Mouse (Mus musculus) neural tube, embryonic 12.5 days (tissue): ENCODE results near the gene Klhl8. TPM values are rescaled to one million over a fixed set of nuclear protein-coding genes. Genes with fewer than 3 reads are reported as not detected.
A peak's percentile ranks its signal among the peaks of the same experiment; 100 is the strongest.

Experiments used
- ATAC-seq: fragments of 200-750 bp; cut with Nextera tagmentation; 2 replicates; pipeline ENCODE4 v1.8.0; 2017; ENCODE audit warnings: low read depth, mild to moderate bottlenecking, moderate TSS enrichment, moderate library complexity; ENCODE audit not compliant: low FRiP score
- H3K27ac ChIP-seq: fragments of 300-500 bp; sonication (generic); 2 replicates; pipeline ENCODE4 v1.5.1; 2016
- H3K27me3 ChIP-seq: fragments of 300-500 bp; sonication (generic); replicated peaks from 2 replicates; pipeline ENCODE4 v1.6.1; 2016; ENCODE audit warnings: mild to moderate bottlenecking
- H3K36me3 ChIP-seq: fragments of 300-500 bp; sonication (generic); 2 replicates; pipeline ENCODE4 v1.6.1; 2016; ENCODE audit warnings: mild to moderate bottlenecking
- H3K4me1 ChIP-seq: fragments of 300-500 bp; sonication (generic); 2 replicates; pipeline ENCODE4 v1.6.1; 2016
- H3K4me2 ChIP-seq: fragments of 300-500 bp; sonication (generic); replicated peaks from 2 replicates; pipeline ENCODE4 v1.6.1; 2016; ENCODE audit warnings: mild to moderate bottlenecking
- H3K4me3 ChIP-seq: fragments of 300-500 bp; sonication (generic); 2 replicates; pipeline ENCODE4 v1.5.1; 2016
- H3K9ac ChIP-seq: fragments of 300-500 bp; sonication (generic); 2 replicates; pipeline ENCODE4 v1.6.1; 2016; ENCODE audit warnings: mild to moderate bottlenecking
- H3K9me3 ChIP-seq: fragments of 300-500 bp; sonication (generic); 2 replicates; pipeline ENCODE4 v1.6.1; 2016; ENCODE audit warnings: mild to moderate bottlenecking
- WGBS: fragments of 180-500 bp; shearing (Covaris S2); methylation state at CpG from one replicate; pipeline ENCODE4 v1.1.7; 2016; 5-methylcytosine and 5-hydroxymethylcytosine counted together
- polyA plus RNA-seq: library from polyadenylated mRNA; unstranded; fragments of >200 nt; fragmentation: Nextera tagmentation; extraction: Ambion mirVana; gene quantifications from 2 replicates; pipeline ENCODE4 v1.2.1, GENCODE M21; 2016

Klhl8 gene
- polyA plus RNA-seq, 1 experiment from 2014 or later = 21.1 TPM

DNA sequence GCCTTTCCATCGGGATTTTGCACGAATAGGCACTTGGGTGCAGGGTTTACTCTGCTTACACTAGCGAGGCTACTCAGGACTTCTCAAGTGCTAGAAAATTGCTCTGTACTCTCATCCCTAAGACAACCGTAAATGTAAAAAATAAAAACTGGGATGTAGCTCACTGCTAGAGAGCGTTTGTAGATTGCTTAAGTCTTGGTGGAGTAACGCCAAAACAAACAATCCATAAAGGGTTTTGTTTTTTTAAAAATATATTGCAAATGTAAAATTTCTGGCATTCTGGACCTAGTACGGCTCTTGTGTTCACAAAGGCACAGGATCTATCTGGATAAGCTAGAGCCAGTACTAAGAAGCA lies 17.1 kb upstream of the Klhl8 start:
- H3K27ac ChIP-seq = no peak overlapping the region
- no peaks in the 10 kb centered on the region for H3K36me3 ChIP-seq
- H3K9me3 ChIP-seq = peaks cover 4% of the 10 kb centered on the region; the same call in 1 of the 2 replicates
- 88% methylated on average over 7 of the region's 7 CpGs for WGBS
- no peak for ATAC-seq
- peaks cover 11% of the 10 kb centered on the region; the same call in 1 of the 2 replicates for H3K27me3 ChIP-seq
- H3K9ac ChIP-seq = no peak overlapping the region
- H3K4me1 ChIP-seq = no peaks in the 10 kb centered on the region; the same call in 1 of the 2 replicates
- no peak overlapping the region for H3K4me3 ChIP-seq
- H3K4me2 ChIP-seq = peak overlapping the region; percentile 49; the same call in 1 of the 2 replicates

DNA sequence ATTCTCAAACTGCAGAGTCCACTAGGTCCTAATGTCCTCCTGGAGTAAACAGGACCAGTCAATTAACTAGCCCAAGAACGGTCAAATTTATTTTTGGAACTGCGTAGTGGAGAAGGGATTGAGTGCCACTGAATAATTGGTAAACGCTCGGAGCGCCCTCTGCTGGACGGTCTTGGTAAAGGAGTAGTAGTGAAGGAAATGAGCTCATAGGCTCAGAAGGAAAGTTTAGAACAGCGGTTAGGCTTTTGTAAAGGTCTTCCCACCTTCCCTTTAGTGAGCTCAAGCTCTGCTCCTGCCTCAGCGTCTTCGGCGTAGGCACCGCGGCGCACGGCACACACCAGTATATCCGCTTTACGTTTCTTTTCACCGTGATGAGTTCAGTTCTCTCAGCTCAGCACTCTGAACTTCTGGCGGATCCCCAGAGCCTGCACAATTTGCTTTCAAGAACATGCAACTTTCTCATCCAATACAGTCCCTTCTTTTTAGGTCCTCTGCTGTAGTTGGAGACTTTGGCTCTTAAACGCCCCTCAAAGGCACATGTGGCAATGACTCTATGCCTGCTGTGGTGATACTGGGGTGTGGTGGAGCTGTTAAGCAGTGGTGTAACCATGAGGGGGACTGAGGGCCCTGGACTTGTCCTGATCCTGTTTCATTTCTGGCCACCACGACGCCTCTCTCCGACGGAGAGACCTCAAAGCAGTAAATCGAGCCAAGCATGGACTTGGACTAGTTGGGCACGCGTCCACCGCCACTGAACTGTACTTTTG lies 16.6 kb upstream of the Klhl8 start:
- Histone ChIP-seq H3K9me3 (no peaks in the 10 kb centered on the region), H3K4me1 (no peaks in the 10 kb centered on the region; the same call in 1 of the 2 replicates), H3K9ac (no peak overlapping the region), H3K4me3 (no peak overlapping the region), H3K27me3 (peaks cover 9% of the 10 kb centered on the region; the same call in 1 of the 2 replicates), H3K36me3 (no peaks in the 10 kb centered on the region), H3K4me2 (peak overlapping the region; percentile 49), H3K27ac (no peak overlapping the region)
- WGBS = 30% methylated on average over 27 of the region's 27 CpGs
- ATAC-seq = peak; percentile 68; the same call in 1 of the 2 replicates

DNA sequence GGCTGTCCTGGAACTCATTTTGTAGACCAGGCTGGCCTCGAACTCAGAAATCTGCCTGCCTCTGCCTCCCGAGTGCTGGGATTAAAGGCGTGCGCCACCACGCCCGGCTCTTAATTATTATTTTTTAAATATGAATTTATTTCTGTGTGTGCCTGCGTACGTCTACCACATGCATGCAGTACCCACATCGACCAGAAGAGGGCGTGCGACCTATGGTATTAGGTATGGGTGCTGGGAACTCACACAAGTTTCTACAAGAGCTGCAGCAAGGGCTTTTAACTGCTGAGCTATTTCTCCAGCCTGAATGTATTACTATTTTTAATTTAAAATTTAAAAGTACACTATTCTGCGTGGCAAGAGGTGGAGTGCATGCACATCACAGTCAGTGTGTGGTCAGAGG lies 15.3 kb upstream of the Klhl8 start:
- ATAC-seq = no peak
- 72% methylated on average over 12 of the region's 12 CpGs for WGBS
- no peak overlapping the region for H3K9ac ChIP-seq

DNA sequence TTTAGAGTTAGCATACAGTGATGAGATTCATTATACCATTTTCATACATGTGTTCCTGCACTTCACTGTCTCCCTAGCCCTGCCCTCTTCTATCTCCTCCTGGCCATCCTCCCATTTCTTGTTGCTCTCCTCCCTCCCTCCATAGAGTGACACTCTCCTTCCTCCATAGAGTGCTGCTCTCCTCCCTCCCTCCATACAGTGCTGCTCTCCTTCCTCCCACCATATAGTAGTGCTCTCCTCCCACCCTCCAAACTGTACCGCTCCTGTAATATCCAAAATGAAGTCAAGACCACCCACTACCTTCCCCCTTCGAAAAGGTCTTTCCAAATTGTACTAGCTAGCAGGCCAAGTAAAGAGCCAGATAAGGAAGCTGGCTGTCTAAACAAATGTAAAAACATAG lies 12.7 kb upstream of the Klhl8 start:
- H3K4me2 ChIP-seq = no peak overlapping the region
- WGBS = 94% methylated on average over 2 of the region's 2 CpGs
- H3K9ac ChIP-seq = no peak overlapping the region
- H3K4me3 ChIP-seq = no peak overlapping the region
- H3K36me3 ChIP-seq = no peaks in the 10 kb centered on the region
- H3K4me1 ChIP-seq = no peaks in the 10 kb centered on the region; the same call in 1 of the 2 replicates
- H3K9me3 ChIP-seq = no peaks in the 10 kb centered on the region
- H3K27ac ChIP-seq = no peak overlapping the region
- peaks cover 4% of the 10 kb centered on the region; the same call in 1 of the 2 replicates for H3K27me3 ChIP-seq
- ATAC-seq = no peak

More for the DNA sequence above, 15.3 kb upstream of the Klhl8 start:
- Histone ChIP-seq H3K36me3 (no peaks in the 10 kb centered on the region), H3K4me2 (no peak overlapping the region), H3K27ac (no peak overlapping the region), H3K4me1 (no peaks in the 10 kb centered on the region; the same call in 1 of the 2 replicates), H3K27me3 (peaks cover 9% of the 10 kb centered on the region; the same call in 1 of the 2 replicates), H3K4me3 (no peak overlapping the region), H3K9me3 (no peaks in the 10 kb centered on the region)

DNA sequence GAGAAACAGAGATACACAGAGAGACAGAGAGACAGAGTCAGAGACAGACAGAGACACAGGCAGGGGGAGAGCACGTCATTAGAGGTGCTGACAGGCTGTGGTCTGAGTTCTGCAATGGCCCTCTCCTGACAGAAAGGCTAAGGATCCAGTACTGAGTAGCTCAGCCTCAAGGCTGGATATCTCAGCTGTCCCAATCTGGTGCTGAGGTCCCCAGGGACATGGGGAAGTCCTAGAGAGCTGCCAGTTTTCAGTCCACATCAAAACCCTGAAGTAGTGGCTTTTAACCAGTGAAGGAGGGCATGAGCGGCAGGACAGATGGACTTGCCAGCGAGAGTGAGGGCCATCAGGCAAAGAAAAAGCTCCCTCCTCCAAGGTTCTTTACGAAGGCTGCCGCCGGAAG lies 12.0 kb upstream of the Klhl8 start:
- no peak overlapping the region for H3K27ac ChIP-seq
- no peaks in the 10 kb centered on the region; the same call in 1 of the 2 replicates for H3K4me1 ChIP-seq
- H3K27me3 ChIP-seq = no peaks in the 10 kb centered on the region
- no peak overlapping the region for H3K4me3 ChIP-seq
- WGBS = 73% methylated on average over 6 of the region's 6 CpGs
- no peak overlapping the region for H3K9ac ChIP-seq
- no peaks in the 10 kb centered on the region for H3K9me3 ChIP-seq
- H3K4me2 ChIP-seq = no peak overlapping the region
- H3K36me3 ChIP-seq = no peaks in the 10 kb centered on the region
- no peak for ATAC-seq

DNA sequence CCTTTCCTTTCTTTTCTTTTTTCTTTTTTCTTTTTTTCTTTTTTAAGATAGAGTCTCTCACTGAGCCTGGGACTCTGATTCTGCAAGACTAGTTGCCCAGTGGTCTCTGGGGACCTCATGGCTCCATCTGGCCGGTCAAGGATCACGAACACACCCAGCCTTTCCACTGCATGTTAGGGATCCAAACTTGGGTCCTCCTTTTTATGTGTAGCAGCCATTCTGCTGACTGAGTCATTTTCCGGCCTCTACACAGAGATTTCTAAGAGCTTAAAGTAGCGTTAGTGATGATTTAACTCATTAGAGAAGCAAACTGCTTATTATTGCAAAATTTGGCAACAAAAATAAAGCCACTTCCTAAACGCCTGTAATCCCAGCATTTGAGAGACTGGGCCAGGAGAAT lies 11.4 kb upstream of the Klhl8 start:
- no peak overlapping the region for H3K27ac ChIP-seq
- ATAC-seq = no peak
- WGBS = 80% methylated on average over 5 of the region's 5 CpGs
- no peak overlapping the region for H3K4me2 ChIP-seq
- no peaks in the 10 kb centered on the region for H3K4me1 ChIP-seq
- no peak overlapping the region for H3K9ac ChIP-seq
- no peaks in the 10 kb centered on the region for H3K9me3 ChIP-seq
- no peaks in the 10 kb centered on the region for H3K27me3 ChIP-seq
- H3K36me3 ChIP-seq = no peaks in the 10 kb centered on the region
- H3K4me3 ChIP-seq = no peak overlapping the region

DNA sequence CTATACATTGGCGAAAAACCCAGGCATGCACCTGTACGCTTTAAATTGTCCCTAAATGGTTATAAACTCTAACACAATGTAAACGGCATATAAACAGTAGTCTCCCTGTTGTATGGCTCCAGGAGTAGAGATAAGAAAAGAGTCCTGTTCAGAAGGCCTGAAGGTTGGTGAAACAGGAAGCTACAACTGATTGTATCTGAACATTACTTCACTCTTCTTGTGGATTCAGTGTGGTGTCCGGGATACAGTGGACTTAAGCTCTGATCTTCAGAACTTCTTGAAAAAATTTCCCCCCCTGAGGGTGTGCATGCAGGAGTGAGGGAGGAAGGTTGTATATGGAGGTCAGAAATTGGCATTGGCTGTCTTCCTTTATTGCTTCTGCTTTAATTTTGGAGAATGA lies 8.4 kb upstream of the Klhl8 start:
- Histone ChIP-seq H3K4me2 (no peak overlapping the region), H3K9ac (no peak overlapping the region), H3K9me3 (no peaks in the 10 kb centered on the region), H3K27me3 (no peaks in the 10 kb centered on the region), H3K4me1 (no peaks in the 10 kb centered on the region), H3K4me3 (no peak overlapping the region), H3K36me3 (no peaks in the 10 kb centered on the region), H3K27ac (no peak overlapping the region)
- ATAC-seq = no peak
- 91% methylated on average over 4 of the region's 4 CpGs for WGBS

DNA sequence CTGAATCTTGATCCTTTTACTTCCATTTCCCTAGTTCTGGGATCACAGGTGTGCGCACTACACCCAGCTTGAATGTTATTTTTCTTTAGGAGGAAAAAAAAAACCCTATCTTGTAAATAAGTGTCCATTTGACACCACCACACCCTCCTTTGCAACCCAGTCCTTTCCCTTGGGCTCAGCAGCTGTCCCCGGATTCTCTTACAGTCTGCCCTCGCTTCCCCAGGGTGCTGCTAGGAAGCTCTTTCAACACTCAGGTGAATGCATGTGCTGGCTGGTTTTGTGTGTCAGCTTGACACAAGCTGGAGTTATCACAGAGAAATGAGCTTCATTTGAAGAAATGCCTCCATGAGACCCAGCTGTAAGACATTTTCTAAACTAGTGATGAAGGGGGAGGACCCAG lies 7.2 kb upstream of the Klhl8 start:
- WGBS = 73% methylated on average over 3 of the region's 3 CpGs

DNA sequence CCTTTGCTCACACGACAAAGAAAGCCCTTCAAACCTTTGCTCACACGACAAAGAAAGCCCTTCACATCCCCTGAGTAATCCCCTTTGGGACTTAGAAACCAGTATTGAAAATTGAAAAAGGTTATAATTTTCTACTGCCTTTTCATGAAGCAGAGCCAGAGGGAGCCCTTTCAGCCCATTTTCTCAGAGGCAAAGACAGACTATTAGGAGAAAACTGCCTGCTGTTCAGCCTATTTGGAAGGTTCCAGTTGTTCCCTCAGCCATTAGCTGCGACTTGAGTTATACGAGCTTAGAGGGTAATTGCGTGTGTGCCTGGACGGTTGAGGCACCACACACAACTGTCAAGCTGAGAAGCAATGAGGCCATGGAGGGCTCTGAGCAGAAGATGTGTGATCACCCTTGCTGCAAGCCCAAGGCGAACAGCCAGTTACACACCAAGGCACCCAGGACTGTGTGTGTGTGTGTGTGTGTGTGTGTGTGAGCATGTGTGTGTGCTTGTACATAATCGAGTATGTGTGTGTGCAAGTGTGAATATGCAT lies 6.4 kb upstream of the Klhl8 start:
- H3K36me3 ChIP-seq = no peaks in the 10 kb centered on the region
- no peak for ATAC-seq
- no peak overlapping the region for H3K4me3 ChIP-seq
- H3K9ac ChIP-seq = no peak overlapping the region
- no peak overlapping the region for H3K4me2 ChIP-seq
- H3K27me3 ChIP-seq = no peaks in the 10 kb centered on the region
- H3K9me3 ChIP-seq = no peaks in the 10 kb centered on the region
- no peak overlapping the region for H3K27ac ChIP-seq
- no peaks in the 10 kb centered on the region for H3K4me1 ChIP-seq
- WGBS = 66% methylated on average over 8 of the region's 8 CpGs

More for the DNA sequence above, 7.2 kb upstream of the Klhl8 start:
- Histone ChIP-seq H3K27ac (no peak overlapping the region), H3K4me1 (no peaks in the 10 kb centered on the region), H3K36me3 (no peaks in the 10 kb centered on the region), H3K27me3 (no peaks in the 10 kb centered on the region), H3K4me2 (no peak overlapping the region), H3K4me3 (no peak overlapping the region), H3K9ac (no peak overlapping the region), H3K9me3 (no peaks in the 10 kb centered on the region)
- no peak for ATAC-seq

DNA sequence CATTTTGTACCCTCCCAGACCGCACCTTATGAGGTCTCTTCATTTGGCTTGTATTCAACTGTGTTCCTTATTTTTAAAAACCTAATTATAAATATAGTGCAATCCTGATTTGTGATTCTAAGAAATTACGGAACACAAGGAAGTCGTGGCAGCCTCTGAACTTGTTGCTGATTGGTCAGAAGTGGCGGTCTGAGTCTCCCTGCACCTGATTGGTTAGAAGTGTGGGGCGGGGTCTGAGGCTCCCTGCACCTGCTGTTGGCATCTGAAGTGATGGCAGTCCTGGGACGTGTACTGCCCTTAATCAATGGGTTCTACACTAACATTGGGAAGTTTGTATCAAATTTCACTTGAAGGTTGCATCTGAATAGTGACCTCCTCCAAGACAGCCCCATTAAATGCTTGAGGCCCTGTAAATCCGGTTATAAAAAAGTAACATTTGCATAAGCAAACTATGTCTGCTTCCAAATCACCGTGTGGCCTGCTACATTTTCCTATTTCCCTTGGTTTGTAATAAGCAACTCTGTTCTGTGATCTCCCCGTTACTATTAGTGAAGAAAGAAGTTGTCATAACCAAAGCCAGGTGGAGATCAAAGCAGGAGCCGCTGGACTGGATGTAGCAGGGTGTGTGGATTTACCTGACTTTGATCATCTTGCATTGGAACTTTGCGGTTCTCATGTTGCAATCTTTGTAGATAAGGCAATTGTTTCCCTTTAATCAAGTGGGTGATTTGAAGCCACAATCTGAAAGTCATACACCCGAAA lies 5.7 kb upstream of the Klhl8 start:
- Histone ChIP-seq H3K27me3 (no peaks in the 10 kb centered on the region), H3K36me3 (no peaks in the 10 kb centered on the region), H3K4me2 (no peak overlapping the region), H3K4me3 (no peak overlapping the region), H3K9ac (no peak overlapping the region), H3K9me3 (no peaks in the 10 kb centered on the region), H3K4me1 (no peaks in the 10 kb centered on the region), H3K27ac (no peak overlapping the region)
- 72% methylated on average over 12 of the region's 12 CpGs for WGBS
- no peak for ATAC-seq

DNA sequence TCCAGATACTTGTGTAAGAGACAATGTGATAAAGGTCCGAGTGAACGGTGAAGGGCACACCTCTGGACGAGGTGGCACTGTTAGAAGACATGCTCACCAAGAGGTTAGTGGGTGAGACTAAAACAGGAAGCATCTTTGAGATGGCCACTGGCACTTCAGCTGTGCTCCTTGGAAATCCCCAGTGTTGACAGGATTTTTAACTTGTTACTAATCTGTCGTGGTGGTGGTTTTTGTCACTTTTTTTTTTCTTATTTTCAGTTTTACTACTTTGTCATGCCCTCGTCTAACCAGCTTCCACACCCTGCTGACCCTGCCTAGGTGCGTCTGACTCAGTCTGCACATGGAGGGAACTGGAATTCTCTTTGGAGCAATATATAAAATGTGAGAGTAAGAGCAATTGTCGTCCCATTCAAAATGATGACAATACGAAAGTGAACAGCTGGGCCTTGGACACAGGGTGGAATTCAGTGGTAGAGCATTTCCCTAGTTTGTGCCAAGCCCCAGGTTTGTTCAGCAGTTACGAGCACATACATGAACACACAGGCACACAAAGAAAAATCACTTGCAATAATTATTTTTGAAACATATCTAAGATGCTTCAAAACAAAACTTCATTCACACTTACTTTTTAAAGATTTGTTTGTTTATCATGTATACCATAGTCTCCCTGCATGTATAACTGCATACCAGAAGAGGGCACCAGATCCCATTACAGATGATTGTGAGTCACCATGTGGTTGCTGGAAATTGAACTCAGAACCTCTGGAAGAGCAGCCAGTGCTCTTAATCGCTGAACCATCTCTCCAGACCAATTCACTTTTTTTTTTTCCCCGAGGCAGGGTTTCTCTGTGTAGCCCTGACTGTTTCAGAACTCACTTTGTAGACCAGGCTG lies 3.5 kb upstream of the Klhl8 start:
- no peak for ATAC-seq
- Histone ChIP-seq H3K4me3 (no peak overlapping the region), H3K9ac (no peak overlapping the region), H3K36me3 (no peaks in the 10 kb centered on the region), H3K27ac (no peak overlapping the region), H3K27me3 (no peaks in the 10 kb centered on the region), H3K4me2 (no peak overlapping the region), H3K9me3 (no peaks in the 10 kb centered on the region), H3K4me1 (no peaks in the 10 kb centered on the region; the same call in 1 of the 2 replicates)
- WGBS = 75% methylated on average over 11 of the region's 11 CpGs
